Mouse (Mus musculus) liver, adult 2 months (tissue): ENCODE measurements at regions not wholly inside any gene's neighbourhood (a gene's known extent, or its start where the extent isn't known, plus 50 kb on each side); places are given as distances from the start of the nearest gene placed in this dataset.

ENCODE experiments used
- CTCF ChIP-seq: fragments of 200-500 bp; IDR thresholded peaks from 2 replicates; pipeline ENCODE4 v1.5.1; 2011; ENCODE audit warnings: low read depth, low read length, control low read depth
- POLR2A ChIP-seq: fragments of 200-500 bp; IDR thresholded peaks from 2 replicates; pipeline ENCODE4 v1.6.1; 2011; ENCODE audit warnings: low read length, control low read depth; ENCODE audit not compliant: insufficient read depth; ENCODE audit errors: extremely low read depth

DNA sequence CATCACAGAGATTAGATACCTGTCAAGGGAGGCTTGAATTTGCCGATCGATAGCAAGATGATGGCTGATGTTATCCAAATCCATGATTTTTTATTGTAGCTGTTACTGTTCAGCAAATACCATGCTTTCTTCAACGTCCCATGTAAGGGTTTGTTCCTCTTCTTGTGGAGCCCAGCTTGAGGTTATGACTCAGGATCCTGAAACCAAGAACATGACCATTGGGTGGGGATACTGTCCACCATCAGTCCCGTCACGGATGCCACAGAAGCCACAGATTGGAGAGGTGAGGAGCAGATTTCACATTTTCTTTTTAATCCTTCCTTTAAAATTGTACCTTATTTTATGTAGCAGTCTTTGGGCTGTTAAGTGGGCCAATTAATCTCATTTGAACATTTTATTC, 645.7 kb downstream of the Pard3 start:
- no peak for TF ChIP-seq POLR2A
- TF ChIP-seq CTCF = no peak
